Mouse (Mus musculus): ENCODE measurements around the gene Hoxd4. TPM values are rescaled to one million over a fixed set of nuclear protein-coding genes. Genes with fewer than 3 reads are reported as not detected.

The Hoxd4 gene
- polyA plus RNA-seq, 1 experiment from 2014 or later = 1.9 TPM

DNA sequence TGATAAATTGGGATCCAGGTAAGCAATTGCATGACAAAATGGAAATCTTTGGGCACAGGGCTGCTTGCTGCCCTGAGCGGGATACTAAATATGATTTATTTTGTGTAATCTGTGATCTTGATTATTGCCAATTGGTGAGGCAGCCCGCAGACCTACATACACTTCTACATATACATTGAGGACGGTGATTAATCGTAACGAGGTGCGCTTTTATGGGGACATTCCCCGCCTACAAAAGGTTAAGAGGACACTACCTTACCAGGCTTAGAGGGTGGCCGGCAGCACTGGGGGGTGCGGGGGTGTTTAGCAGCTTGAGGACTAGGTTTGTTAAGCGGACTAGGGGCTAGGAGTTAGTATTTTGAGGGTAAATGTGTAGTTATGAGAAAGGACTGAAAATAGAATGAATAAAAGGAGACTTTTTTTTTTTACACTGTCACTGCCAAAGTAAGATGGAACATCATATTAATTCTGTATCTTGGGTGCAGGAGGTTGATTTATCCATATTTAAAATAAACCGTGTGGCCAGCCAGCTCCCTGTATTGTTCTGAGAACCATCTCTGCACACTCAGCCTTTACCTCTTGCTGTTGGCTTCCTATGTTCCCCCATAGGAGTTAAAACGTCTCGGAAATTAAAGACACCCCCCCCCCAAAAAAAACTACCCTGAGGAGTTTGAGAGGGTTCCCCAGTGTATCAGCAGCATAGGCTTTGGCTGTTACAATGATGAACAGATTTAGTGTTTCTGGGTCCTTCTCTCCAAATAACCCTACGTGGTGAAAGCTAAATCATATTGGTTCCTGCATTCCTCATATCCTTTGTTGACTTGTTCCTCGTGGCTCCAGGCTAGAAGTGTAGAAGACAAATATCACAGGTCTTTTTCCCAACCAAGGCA, 25.2 kb downstream of the Hoxd4 start:
- Histone ChIP-seq H3K27ac (replicated peaks; ENCODE audit: low read depth, low read length) (no peak overlapping the region), H3K36me3 (ENCODE audit: control insufficient read depth, insufficient read depth, low read length) (no peaks in the 10 kb centered on the region), H3K9ac (ENCODE audit: low read length) (no peak overlapping the region; the same call in 1 of the 2 replicates), H3K27me3 (ENCODE audit: control insufficient read depth, insufficient read depth, low read length) (peaks cover 67% of the 10 kb centered on the region), H3K4me1 (ENCODE audit: control insufficient read depth, insufficient read depth, low read length) (peaks cover 74% of the 10 kb centered on the region), H3K4me2 (ENCODE audit: low read depth, severe bottlenecking) (peak overlapping the region; percentile 53), H3K4me3 (ENCODE audit: low read depth, low read length) (peak overlapping the region; percentile 29), H3K9me3 (ENCODE audit: control insufficient read depth, low read length) (no peaks in the 10 kb centered on the region)
- WGBS = 8% methylated on average over 15 of the region's 15 CpGs
- DNase-seq (ENCODE audit: low spot score) = no peak
- no peak for ATAC-seq (ENCODE audit: insufficient number of reproducible peaks, low FRiP score, low TSS enrichment, low read depth)

DNA sequence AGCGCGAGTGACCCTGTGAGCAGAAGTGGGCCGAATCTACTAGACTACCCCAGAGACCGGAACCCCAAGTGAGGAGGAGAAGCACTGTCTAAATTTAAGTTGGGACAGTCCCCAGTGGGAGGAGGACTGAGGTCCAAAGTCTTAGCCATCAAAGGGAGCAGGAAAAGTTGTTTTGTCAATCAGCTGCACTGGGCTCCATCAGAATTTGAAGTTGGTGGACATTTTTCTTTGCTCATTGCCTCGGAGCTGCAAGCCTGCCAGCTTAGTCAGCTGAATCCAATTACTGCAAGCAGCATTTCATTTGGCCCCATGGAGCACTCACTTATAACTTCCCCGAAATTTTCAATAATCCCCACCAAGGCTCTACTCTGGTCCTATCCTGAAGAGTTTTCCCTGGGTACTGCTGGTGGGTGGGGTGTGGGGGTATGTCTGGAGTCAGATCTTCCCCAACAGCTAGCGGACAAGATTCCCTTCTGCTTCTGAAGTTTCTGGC, 25.9 kb downstream of the Hoxd4 start:
- no peak overlapping the region for H3K4me3 ChIP-seq (ENCODE audit: low read depth, low read length)
- peaks cover 69% of the 10 kb centered on the region for H3K4me1 ChIP-seq (ENCODE audit: control insufficient read depth, insufficient read depth, low read length)
- WGBS = 7% methylated on average over 7 of the region's 7 CpGs
- peak overlapping the region; percentile 0; the same call in 1 of the 2 replicates for H3K4me2 ChIP-seq (ENCODE audit: low read depth, severe bottlenecking)
- ATAC-seq (ENCODE audit: insufficient number of reproducible peaks, low FRiP score, low TSS enrichment, low read depth) = no peak
- no peaks in the 10 kb centered on the region for H3K9me3 ChIP-seq (ENCODE audit: control insufficient read depth, low read length)
- no peaks in the 10 kb centered on the region for H3K36me3 ChIP-seq (ENCODE audit: control insufficient read depth, insufficient read depth, low read length)
- H3K27ac ChIP-seq (replicated peaks; ENCODE audit: low read depth, low read length) = no peak overlapping the region
- DNase-seq (ENCODE audit: low spot score) = peak; percentile 60
- peaks cover 65% of the 10 kb centered on the region for H3K27me3 ChIP-seq (ENCODE audit: control insufficient read depth, insufficient read depth, low read length)
- no peak overlapping the region for H3K9ac ChIP-seq (ENCODE audit: low read length)

DNA sequence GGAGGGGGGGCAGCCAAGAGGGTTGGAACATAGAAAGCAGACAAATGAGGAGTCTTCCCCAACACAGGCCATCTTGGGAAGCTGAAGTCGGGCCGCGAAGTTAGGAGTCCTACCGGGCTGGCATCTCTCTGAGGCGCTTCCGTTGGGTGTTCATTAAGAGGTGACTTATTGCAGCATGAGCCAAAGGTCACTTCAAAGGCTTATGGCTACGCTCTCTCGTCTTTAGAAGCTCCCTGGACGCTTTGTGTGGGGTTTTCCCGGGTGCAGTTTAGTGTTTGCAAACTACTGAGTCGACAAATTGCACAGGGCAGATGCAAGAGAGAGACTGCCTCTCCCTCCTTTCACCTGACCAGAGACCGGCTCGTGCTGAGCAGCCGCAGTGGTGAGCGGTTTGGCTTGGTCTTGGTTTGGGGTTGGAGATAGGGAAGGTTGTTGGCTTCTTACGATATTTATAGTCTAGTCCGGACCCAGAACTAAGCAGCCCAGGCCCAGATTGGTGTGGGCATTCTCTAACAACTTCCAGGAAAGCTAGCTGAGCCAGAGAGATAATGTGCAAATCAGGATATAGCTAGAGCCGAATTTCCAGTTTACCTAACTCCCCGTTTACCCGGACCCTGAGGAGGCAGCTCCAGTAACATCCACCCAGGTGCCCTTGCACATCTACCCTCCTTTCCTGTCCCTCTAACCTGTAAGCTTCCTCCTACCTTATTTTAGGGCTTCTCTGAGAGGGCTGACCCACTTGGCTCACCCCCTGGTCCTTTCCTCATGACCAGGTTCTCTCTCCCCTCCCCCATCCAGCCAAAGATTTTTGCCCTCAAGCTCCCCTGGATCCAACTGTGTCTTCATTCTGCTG, 27.1 kb downstream of the Hoxd4 start:
- Histone ChIP-seq H3K4me3 (ENCODE audit: low read depth, low read length) (no peak overlapping the region), H3K4me1 (ENCODE audit: control insufficient read depth, insufficient read depth, low read length) (peaks cover 60% of the 10 kb centered on the region), H3K27me3 (ENCODE audit: control insufficient read depth, insufficient read depth, low read length) (peaks cover 71% of the 10 kb centered on the region), H3K4me2 (ENCODE audit: low read depth, severe bottlenecking) (no peak overlapping the region), H3K9ac (ENCODE audit: low read length) (no peak overlapping the region), H3K27ac (replicated peaks; ENCODE audit: low read depth, low read length) (no peak overlapping the region), H3K36me3 (ENCODE audit: control insufficient read depth, insufficient read depth, low read length) (no peaks in the 10 kb centered on the region), H3K9me3 (ENCODE audit: control insufficient read depth, low read length) (no peaks in the 10 kb centered on the region)
- DNase-seq (ENCODE audit: low spot score) (no peak), ATAC-seq (ENCODE audit: insufficient number of reproducible peaks, low FRiP score, low TSS enrichment, low read depth) (no peak)
- under 1% methylated on average over 20 of the region's 20 CpGs for WGBS

DNA sequence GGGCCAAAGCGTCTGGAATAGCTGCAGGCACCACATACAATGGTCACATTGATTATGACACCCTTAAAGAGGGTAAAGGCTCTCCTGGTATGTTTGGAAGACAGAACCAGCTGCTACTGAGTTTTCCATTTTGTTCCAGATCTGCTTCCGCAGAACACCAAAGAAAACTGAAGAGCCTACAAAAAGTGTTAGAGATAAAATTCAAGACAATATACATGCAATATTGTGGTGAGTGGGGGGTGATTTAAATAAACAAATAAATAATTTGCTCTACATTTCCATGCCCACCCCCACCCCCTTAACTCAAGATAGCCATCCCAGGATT, 27.7 kb downstream of the Hoxd4 start:
- WGBS = 2% methylated on average over 2 of the region's 2 CpGs
- Histone ChIP-seq H3K9ac (ENCODE audit: low read length) (no peak overlapping the region), H3K4me3 (ENCODE audit: low read depth, low read length) (no peak overlapping the region), H3K4me1 (ENCODE audit: control insufficient read depth, insufficient read depth, low read length) (peaks cover 56% of the 10 kb centered on the region), H3K27me3 (ENCODE audit: control insufficient read depth, insufficient read depth, low read length) (peaks cover 73% of the 10 kb centered on the region), H3K9me3 (ENCODE audit: control insufficient read depth, low read length) (no peaks in the 10 kb centered on the region), H3K36me3 (ENCODE audit: control insufficient read depth, insufficient read depth, low read length) (no peaks in the 10 kb centered on the region), H3K4me2 (ENCODE audit: low read depth, severe bottlenecking) (no peak overlapping the region), H3K27ac (replicated peaks; ENCODE audit: low read depth, low read length) (no peak overlapping the region)
- ATAC-seq (ENCODE audit: insufficient number of reproducible peaks, low FRiP score, low TSS enrichment, low read depth) (no peak), DNase-seq (ENCODE audit: low spot score) (no peak)

DNA sequence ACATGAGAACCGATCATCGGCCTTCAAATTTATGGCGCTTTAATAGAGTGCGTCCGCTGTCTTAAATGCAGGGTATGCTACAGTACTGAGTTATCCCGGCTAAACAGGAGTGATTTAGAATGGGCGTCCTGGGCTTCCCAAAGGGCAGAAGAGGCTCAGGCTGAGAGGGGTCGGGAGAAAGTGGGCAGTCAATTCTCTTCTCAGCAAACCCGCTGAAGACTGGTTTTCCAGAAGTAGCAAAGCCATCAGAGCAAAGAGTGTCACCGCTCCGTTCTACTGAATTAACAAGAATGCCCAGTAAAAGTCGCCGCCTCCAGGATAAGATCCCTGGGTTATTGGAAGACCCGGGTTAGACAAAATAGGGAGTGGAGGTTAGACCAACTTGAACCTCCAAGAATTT, 28.1 kb downstream of the Hoxd4 start:
- ATAC-seq (ENCODE audit: insufficient number of reproducible peaks, low FRiP score, low TSS enrichment, low read depth) = no peak
- Histone ChIP-seq H3K36me3 (ENCODE audit: control insufficient read depth, insufficient read depth, low read length) (no peaks in the 10 kb centered on the region), H3K4me2 (ENCODE audit: low read depth, severe bottlenecking) (peak overlapping the region; percentile 47; the same call in 1 of the 2 replicates), H3K9ac (ENCODE audit: low read length) (no peak overlapping the region), H3K4me1 (ENCODE audit: control insufficient read depth, insufficient read depth, low read length) (peaks cover 53% of the 10 kb centered on the region), H3K27me3 (ENCODE audit: control insufficient read depth, insufficient read depth, low read length) (peaks cover 74% of the 10 kb centered on the region), H3K9me3 (ENCODE audit: control insufficient read depth, low read length) (no peaks in the 10 kb centered on the region), H3K27ac (replicated peaks; ENCODE audit: low read depth, low read length) (no peak overlapping the region), H3K4me3 (ENCODE audit: low read depth, low read length) (no peak overlapping the region)
- no peak for DNase-seq (ENCODE audit: low spot score)
- under 1% methylated on average over 14 of the region's 14 CpGs for WGBS

DNA sequence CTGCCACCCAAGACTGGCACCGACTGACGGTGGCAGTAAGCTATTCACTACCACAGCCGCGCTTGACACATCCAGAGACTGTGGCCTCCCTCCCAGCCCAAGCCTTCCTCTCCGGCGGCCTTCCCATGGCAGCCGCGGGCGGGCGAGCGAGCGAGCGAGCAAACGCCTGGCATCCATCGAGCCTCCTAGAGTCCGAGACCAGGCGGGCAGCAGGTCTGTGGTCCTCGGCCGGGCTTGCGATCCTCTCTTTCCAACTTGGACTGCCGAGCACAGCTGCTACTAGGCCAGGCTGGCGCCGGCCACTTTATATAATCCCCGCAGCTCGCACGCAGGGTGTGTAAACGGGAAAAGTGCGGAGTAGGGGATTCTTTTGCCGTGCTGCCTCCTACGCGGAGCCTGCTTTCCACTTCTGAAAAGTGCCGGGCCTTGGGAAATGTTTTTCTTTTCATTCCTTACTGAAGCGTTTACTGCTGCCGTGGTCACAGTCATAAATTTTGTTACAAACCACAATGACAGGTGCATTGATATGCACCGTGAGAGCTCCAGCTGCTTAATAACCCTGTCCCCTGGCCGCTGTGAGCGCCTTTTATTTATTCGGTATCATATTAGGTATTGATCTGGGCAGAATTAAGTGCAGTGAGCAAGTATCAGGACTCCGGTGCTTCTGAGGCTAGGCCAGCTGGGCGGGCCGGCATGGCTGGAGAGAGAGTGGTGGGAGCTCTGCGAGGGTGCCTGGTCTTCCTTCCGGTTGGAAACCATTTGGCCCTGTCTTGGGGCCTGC, 28.8 kb downstream of the Hoxd4 start:
- peak overlapping the region; percentile 47 for H3K4me2 ChIP-seq (ENCODE audit: low read depth, severe bottlenecking)
- H3K27ac ChIP-seq (replicated peaks; ENCODE audit: low read depth, low read length) = no peak overlapping the region
- peak overlapping the region; percentile 17 for H3K4me3 ChIP-seq (ENCODE audit: low read depth, low read length)
- H3K27me3 ChIP-seq (ENCODE audit: control insufficient read depth, insufficient read depth, low read length) = peaks cover 75% of the 10 kb centered on the region
- peak; percentile 66 for DNase-seq (ENCODE audit: low spot score)
- H3K36me3 ChIP-seq (ENCODE audit: control insufficient read depth, insufficient read depth, low read length) = no peaks in the 10 kb centered on the region
- H3K9me3 ChIP-seq (ENCODE audit: control insufficient read depth, low read length) = no peaks in the 10 kb centered on the region
- H3K9ac ChIP-seq (ENCODE audit: low read length) = no peak overlapping the region
- WGBS = under 1% methylated on average over 43 of the region's 43 CpGs
- no peak for ATAC-seq (ENCODE audit: insufficient number of reproducible peaks, low FRiP score, low TSS enrichment, low read depth)
- H3K4me1 ChIP-seq (ENCODE audit: control insufficient read depth, insufficient read depth, low read length) = peaks cover 47% of the 10 kb centered on the region

DNA sequence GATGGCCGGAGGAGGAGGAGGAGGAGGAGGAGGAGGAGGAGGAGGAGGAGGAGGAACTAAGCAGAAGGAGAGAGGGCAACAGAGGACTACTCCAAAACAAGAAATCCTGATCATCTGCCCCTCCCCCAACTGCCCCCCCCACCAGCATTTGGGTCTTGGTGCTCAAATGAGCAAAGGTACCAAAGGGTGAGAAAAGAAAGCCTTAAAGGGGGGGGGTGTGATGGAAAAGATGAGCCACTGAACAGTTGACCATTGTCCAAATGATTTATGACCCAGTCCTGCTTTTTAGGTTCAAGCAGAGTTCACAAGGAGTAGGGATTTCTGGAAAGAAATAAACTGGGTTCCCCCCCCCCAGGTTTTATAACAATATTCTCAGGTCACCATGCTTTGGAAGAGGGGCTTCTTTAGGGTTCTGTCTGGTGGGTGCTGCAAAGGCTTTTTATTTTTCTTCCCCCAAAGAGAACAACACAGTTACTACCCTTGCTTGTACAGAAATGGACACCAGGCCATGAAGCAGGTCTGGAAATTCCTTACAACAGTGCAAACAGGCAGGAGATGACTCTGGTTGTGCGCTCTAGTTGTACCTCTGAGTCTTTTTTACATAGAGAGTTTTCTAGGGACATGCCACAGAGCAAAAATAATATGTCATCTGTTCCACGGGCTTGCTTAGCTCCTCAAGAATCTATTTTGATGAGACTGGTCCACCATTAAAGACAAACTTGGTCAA, 29.7 kb downstream of the Hoxd4 start:
- peaks cover 40% of the 10 kb centered on the region for H3K4me1 ChIP-seq (ENCODE audit: control insufficient read depth, insufficient read depth, low read length)
- WGBS = 43% methylated on average over 2 of the region's 3 CpGs
- H3K4me2 ChIP-seq (ENCODE audit: low read depth, severe bottlenecking) = no peak overlapping the region
- no peak for ATAC-seq (ENCODE audit: insufficient number of reproducible peaks, low FRiP score, low TSS enrichment, low read depth)
- no peaks in the 10 kb centered on the region for H3K9me3 ChIP-seq (ENCODE audit: control insufficient read depth, low read length)
- H3K36me3 ChIP-seq (ENCODE audit: control insufficient read depth, insufficient read depth, low read length) = no peaks in the 10 kb centered on the region
- no peak for DNase-seq (ENCODE audit: low spot score)
- H3K27me3 ChIP-seq (ENCODE audit: control insufficient read depth, insufficient read depth, low read length) = peaks cover 75% of the 10 kb centered on the region
- H3K4me3 ChIP-seq (ENCODE audit: low read depth, low read length) = no peak overlapping the region
- no peak overlapping the region for H3K9ac ChIP-seq (ENCODE audit: low read length)
- H3K27ac ChIP-seq (replicated peaks; ENCODE audit: low read depth, low read length) = no peak overlapping the region

All from limb, embryonic 11.5 days (tissue).